Mouse (Mus musculus) embryonic facial prominence, embryonic 12.5 days (tissue): ENCODE measurements around the gene Arhgef33. TPM values are rescaled to one million over a fixed set of nuclear protein-coding genes. Genes with fewer than 3 reads are reported as not detected.

Source experiments
- polyA plus RNA-seq: library from polyadenylated mRNA; unstranded; fragments of >200 nt; fragmentation: Nextera tagmentation; extraction: Ambion mirVana; gene quantifications from 2 replicates; pipeline ENCODE4 v1.2.1, GENCODE M21; 2016

Arhgef33 gene
- polyA plus RNA-seq, 1 experiment from 2014 or later = 1.2 TPM

Other genes starting within 250 kb of the Arhgef33 start
- 107 and 109 TPM in 2 replicates for gene Hnrnpll, start 245.1 kb upstream of the Arhgef33 start, polyA plus RNA-seq
- 19.0 and 23.3 TPM in 2 replicates for gene Galm, start 179.9 kb upstream of the Arhgef33 start, polyA plus RNA-seq
- 723 and 760 TPM in 2 replicates for gene Srsf7, start 100.1 kb upstream of the Arhgef33 start, polyA plus RNA-seq
- gene Ttc39d, start 99.9 kb upstream of the Arhgef33 start, polyA plus RNA-seq = 0.10 TPM in 2 replicates
- gene Gemin6, start 83.0 kb upstream of the Arhgef33 start, polyA plus RNA-seq = 33.7 and 34.7 TPM in 2 replicates
- gene Morn2, start 17.2 kb upstream of the Arhgef33 start, polyA plus RNA-seq = 21.2 and 24.1 TPM in 2 replicates
- 29.5 and 30.7 TPM in 2 replicates for gene Dhx57, start 16.9 kb upstream of the Arhgef33 start, polyA plus RNA-seq
- gene Gm10190, start 66.1 kb downstream of the Arhgef33 start, polyA plus RNA-seq = 1.6 and 4.7 TPM in 2 replicates
- 6.4 and 7.6 TPM in 2 replicates for gene Sos1, start 173.0 kb downstream of the Arhgef33 start, polyA plus RNA-seq